Mouse (Mus musculus) left cerebral cortex, adult 2 months (tissue): ENCODE measurements around the gene Ank2. TPM values are rescaled to one million over a fixed set of nuclear protein-coding genes. Genes with fewer than 3 reads are reported as not detected.
"Not testable (repeated sequence)": the region's sequence is repeated elsewhere in the genome, so short reads cannot be mapped to it uniquely, and the experiment has no call there.

Source experiments
- DNase-seq, 2 experiments: peaks; one replicate each; pipeline ENCODE4 v3.0.0; 2021 to 2022; ENCODE audit warnings: low spot score in 2 of 2, mixed read lengths in 1 of 2; ENCODE audit errors: extremely low spot score in 1 of 2
- H3K27ac ChIP-seq: fragments of 200-600 bp; 2 replicates; pipeline ENCODE4 v1.8.1; 2022
- H3K4me3 ChIP-seq: fragments of 200-600 bp; 2 replicates; pipeline ENCODE4 v1.8.1; 2022
- CTCF ChIP-seq: fragments of 200-600 bp; IDR thresholded peaks from 2 replicates; pipeline ENCODE4 v1.8.1; 2022; ENCODE audit warnings: antibody characterized with exemption, mild to moderate bottlenecking, moderate library complexity
- intact Hi-C: fragments of 180-260 bp; cut with DNase I; formaldehyde crosslinking; loops from one replicate; pipeline ENCODE4 v1.15.1; 2025
- total RNA-seq, 2 experiments: library from RNA; stranded (reverse); gene quantifications; 2 replicates each; pipeline ENCODE4 v1.2.3; 2021

Gene Ank2
- total RNA-seq, 2 experiments from 2014 or later: 905 to 916 TPM

- H3K4me3 ChIP-seq: peak overlapping the region; percentile 76
- no peak for DNase-seq
- intact Hi-C loops: loop anchor here (5.0 to 10.0 kb wide), 3 partner anchors 46 to 813 kb away; partner anchors contain the start of gene Camk2d
- no peak for TF ChIP-seq CTCF
- peak overlapping the region; percentile 94 for H3K27ac ChIP-seq
These were observed 91.1 kb downstream of the Ank2 start for GRCm38 (mm10) chr3:127407868-127408574.

DNA sequence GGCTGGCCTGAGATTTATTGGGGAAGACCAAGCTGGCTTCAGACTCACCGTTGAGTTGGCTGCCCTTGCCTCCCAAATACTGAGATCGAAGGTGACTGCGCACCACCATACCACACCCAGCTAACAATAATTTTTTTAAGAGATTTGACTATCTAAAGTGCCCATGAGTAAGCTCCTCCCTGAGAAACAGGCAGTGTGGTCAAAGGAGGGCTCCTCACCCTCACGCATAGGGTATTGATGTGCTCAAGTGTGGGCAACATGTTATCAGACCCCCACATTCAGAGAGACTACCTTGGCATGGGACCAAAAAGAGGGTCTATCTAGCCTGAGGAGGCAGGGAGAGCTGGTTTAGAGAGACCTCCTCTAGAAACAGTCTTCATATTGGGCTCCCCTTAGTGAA is 92.3 kb downstream of the Ank2 start:
- no peak for TF ChIP-seq CTCF
- peak overlapping the region; percentile 76 for H3K4me3 ChIP-seq
- intact Hi-C loops: loop anchor here (5.0 to 10.0 kb wide), 3 partner anchors 45 to 812 kb away; partner anchors contain the start of gene Camk2d
- DNase-seq: no peak
- H3K27ac ChIP-seq: peak overlapping the region; percentile 94; the same call in 1 of the 2 replicates

GRCm38 (mm10) chr3:127404371-127404770 is 94.8 kb downstream of the Ank2 start:
- no peak for TF ChIP-seq CTCF
- H3K27ac ChIP-seq: no peak overlapping the region
- DNase-seq: no peak
- intact Hi-C loops: loop anchor here (10.0 kb wide), 1 partner anchor 810 kb away; the partner anchor contains the start of gene Camk2d
- H3K4me3 ChIP-seq: no peak overlapping the region

DNA sequence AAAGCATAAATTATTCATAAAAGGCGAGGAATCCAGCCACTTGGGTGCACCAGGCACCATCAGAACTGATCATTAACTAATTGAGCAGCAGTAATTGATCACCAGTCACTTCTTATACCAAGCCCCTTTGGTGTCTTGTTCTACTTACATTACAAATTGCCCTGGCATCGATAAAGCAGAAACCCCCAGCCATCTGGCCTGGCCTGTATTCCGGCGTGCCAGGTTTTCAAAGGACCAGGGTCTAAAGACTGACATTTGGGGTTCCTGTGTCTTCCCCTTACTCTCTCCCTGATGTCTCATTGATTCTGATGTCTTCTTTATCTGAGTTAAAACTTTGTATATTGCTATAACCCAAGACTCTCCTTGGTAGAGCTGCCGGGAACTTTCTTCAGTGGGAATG is 98.2 kb downstream of the Ank2 start:
- TF ChIP-seq CTCF: no peak

DNA sequence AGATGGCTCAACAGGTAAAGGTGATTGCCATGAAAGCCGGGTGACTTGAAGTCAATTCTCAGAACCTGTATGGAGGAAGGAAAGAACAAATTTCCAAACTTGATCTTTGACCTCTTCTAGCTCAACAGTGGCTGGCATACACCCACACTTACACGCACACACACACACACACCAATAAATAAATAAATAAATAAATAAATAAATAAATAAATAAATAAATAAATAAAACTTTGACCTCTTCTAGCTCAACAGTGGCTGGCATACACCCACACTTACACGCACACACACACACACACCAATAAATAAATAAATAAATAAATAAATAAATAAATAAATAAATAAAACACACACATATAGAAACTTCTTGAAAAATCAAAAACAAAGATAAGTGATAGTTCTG is 98.7 kb downstream of the Ank2 start:
- not testable (repeated sequence) for DNase-seq, H3K27ac ChIP-seq, H3K4me3 ChIP-seq
- intact Hi-C loops: loop anchor here (10.0 kb wide), 1 partner anchor 806 kb away; the partner anchor contains the start of gene Camk2d

More for the DNA sequence above, 98.2 kb downstream of the Ank2 start:
- Histone ChIP-seq H3K4me3 (no peak overlapping the region), H3K27ac (peak overlapping the region; percentile 8; the same call in 1 of the 2 replicates)
- intact Hi-C loops: loop anchor here (10.0 kb wide), 1 partner anchor 806 kb away; the partner anchor contains the start of gene Camk2d
- DNase-seq: no peak

- Histone ChIP-seq H3K27ac (no peak overlapping the region), H3K4me3 (no peak overlapping the region)
- intact Hi-C loops: no loop called here
- DNase-seq: no peak
- TF ChIP-seq CTCF: no peak
These were observed 101.4 kb downstream of the Ank2 start for GRCm38 (mm10) chr3:127397774-127398173.

DNA sequence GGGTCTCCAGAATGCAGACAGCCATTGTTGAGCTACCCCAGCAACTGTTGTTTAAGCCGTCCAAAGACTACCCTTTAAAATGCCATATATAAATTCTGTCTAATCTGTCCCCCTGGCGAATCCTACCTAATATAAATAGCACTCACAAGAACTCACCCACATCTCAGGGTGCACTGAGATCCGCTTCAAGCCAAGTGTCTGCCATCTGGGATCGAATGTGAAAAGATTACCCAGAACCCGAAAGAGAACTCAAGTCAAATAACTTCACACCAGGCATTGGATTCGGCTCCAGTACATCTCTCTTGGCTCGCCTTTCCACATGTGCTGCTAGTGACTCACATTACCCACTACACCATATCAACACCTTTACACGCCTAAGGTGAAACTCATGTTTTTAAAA is 103.9 kb downstream of the Ank2 start:
- TF ChIP-seq CTCF: no peak

DNA sequence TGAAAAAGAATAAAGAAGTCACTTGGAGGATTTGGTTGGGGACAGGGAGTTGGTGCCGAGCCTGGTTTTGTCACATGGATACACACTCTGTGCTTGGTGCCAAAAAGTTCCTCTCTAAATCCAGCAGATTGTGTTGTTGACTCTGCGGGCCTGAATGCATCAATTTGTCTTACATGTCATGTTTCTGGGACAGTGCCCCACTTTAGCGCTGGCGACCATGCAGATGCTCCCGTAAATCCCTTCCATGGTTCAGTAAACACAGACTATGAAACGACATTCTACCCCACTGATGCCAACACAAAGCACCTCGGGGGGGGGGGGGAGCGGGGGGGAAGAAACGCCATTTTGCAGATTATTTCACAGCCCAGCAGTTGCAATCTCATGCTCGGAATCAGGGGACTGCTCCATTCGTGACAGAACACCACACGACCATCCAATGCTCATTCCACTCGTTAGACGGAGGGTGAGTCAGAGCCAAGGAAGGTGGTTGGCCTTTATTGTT is 112.1 kb downstream of the Ank2 start:
- no peak overlapping the region for H3K27ac ChIP-seq
- TF ChIP-seq CTCF: no peak
- DNase-seq: no peak
- H3K4me3 ChIP-seq: no peak overlapping the region
- intact Hi-C loops: no loop called here

More for the DNA sequence above, 103.9 kb downstream of the Ank2 start:
- Histone ChIP-seq H3K27ac (peak overlapping the region; percentile 47; the same call in 1 of the 2 replicates), H3K4me3 (no peak overlapping the region)
- intact Hi-C loops: no loop called here
- no peak for DNase-seq

- no peak overlapping the region for H3K27ac ChIP-seq
- intact Hi-C loops: no loop called here
- H3K4me3 ChIP-seq: no peak overlapping the region
- no peak for DNase-seq
- TF ChIP-seq CTCF: no peak
These were observed 115.9 kb downstream of the Ank2 start for GRCm38 (mm10) chr3:127383231-127383630.

DNA sequence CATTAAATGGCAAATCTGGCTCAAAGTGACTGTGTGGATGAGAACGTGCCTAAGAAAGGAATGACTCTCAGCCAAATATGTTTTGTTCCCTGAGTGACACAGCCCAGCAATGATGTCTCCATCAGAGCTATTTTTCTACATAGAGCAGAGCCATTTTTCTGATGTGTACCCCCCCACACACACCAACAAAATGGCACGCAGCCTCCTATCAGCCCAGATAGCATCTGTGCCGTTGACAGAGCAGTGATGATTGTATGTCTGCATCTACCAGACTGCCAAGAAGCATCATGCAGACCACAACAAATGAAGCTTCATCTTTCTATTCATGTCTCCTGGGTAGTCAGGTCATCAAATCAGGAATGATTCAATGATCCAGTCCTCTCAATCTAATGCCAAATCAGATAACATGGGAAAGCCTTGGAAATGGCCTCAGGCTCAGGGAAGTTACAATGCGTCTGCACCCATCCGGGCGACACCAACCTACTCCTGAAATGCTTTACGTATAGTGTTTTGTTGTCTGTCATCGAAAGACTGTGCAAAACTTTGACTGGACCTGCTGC is 122.2 kb downstream of the Ank2 start:
- H3K27ac ChIP-seq: no peak overlapping the region
- no peak overlapping the region for H3K4me3 ChIP-seq
- no peak for TF ChIP-seq CTCF
- DNase-seq: no peak
- intact Hi-C loops: no loop called here

- no peak overlapping the region; the same call in 1 of the 2 replicates for H3K4me3 ChIP-seq
- peak overlapping the region; percentile 36; the same call in 1 of the 2 replicates for H3K27ac ChIP-seq
These were observed 123.0 kb downstream of the Ank2 start for GRCm38 (mm10) chr3:127375956-127376660.

GRCm38 (mm10) chr3:127374190-127374710 is 124.9 kb downstream of the Ank2 start:
- Histone ChIP-seq H3K4me3 (no peak overlapping the region), H3K27ac (no peak overlapping the region)
- TF ChIP-seq CTCF: no peak
- DNase-seq: no peak
- intact Hi-C loops: no loop called here

More at GRCm38 (mm10) chr3:127375956-127376660, 123.0 kb downstream of the Ank2 start:
- TF ChIP-seq CTCF: no peak
- DNase-seq: no peak
- intact Hi-C loops: no loop called here
